Mouse (Mus musculus): Measurements from ENCODE around the gene Vangl2.

Gene Vangl2

DNA sequence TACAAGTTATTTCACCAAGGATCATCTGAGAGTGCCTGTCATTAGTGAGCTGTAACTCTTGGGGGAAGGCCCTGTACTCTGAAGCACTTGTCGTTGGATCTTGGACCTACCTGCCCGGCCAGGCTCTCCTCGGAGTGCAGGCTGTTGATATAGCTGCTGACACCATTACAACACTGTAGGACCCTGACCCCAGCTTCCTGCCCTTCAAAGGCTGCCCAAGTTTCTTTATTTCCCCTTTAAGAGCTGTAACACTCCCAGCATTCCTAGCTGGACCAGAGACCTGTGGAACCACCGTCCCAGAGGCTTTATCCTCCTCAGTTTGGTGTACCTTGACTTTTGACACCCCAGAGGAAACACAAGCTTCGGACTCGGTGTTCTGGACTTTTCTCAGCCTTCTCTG is 59.0 kb downstream of the Vangl2 start:
- ATAC-seq (ENCODE audit: low TSS enrichment) = no peak

DNA sequence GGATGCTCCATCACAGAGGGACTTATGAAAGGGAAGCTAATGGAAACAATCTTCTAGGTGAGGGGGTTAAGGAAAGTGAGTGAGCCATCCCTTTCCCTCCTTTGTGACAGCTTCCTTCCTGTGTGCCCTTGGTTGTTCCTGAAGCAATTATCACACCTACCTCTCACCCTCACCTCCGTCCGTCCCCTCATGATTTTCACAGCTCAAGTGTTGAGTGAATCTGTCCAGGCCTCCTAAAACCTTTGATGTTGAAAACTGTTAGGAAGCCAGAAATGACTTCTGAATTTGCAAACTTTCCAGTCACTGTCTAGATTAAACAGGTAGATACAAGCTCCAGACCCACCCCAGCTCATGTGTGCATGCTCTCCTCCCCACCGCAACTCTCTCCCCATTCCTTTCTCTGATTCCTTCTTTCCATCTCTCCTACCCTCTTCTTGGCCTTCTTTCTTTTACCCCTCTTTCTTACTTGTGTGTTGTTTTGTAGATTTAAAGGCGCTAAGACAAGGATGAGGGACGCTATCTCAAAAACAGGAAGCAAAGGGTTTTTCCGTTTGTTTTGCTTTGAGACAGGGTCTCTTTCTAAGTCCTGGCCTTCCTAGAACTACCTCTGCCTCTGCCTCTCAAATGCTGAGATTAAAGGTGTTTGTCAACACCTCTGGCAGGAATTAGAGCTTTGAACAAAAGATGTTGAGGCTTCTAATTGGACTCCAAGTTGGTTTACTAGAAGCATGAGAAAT is 62.0 kb downstream of the Vangl2 start:
- ATAC-seq (ENCODE audit: low TSS enrichment) = no peak

- ATAC-seq (ENCODE audit: low TSS enrichment) = no peak
Observed at GRCm38 (mm10) chr1:171963613-171964012, 64.6 kb downstream of the Vangl2 start.

DNA sequence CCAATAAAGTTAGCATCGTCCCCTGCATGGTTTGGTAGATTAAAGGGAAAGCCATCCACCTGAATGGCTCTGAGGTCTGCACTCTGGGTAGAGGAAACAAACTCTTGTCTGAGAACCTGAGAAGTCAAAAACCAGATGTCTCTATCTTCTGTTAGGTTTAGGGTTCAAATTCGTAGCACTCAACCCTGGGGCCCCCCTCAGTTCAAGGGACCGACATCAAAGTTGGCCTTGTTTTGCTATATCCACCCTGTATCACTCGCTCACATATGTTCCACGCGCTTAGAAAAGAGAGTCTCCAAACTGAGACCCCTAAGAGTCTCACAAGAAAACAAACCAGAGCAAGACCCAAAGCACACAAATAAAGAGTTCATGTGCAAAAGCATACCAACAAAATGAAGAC is 66.5 kb downstream of the Vangl2 start:
- ATAC-seq (ENCODE audit: low TSS enrichment) = no peak

DNA sequence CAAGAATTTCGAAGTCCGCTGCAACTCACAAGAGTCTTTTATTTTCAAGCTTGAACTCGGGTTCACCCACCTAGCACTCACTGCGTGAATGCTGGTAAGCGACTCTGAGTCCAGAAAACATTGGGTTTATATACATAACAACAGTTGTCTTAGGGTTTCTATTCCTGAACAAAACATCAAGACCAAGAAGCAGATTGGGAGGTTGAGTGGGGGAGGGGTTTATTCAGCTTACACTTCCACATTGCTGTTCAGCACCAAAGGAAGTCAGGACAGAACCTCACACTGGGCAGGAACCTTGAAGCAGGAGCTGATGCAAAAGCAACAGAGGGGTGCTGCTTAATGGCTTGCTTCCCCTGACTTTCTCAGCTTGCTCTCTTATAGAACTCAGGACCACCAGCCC is 67.5 kb downstream of the Vangl2 start:
- no peak for ATAC-seq (ENCODE audit: low TSS enrichment)

- no peak for ATAC-seq (ENCODE audit: low TSS enrichment)
Observed at GRCm38 (mm10) chr1:171957411-171957810, 70.8 kb downstream of the Vangl2 start.

DNA sequence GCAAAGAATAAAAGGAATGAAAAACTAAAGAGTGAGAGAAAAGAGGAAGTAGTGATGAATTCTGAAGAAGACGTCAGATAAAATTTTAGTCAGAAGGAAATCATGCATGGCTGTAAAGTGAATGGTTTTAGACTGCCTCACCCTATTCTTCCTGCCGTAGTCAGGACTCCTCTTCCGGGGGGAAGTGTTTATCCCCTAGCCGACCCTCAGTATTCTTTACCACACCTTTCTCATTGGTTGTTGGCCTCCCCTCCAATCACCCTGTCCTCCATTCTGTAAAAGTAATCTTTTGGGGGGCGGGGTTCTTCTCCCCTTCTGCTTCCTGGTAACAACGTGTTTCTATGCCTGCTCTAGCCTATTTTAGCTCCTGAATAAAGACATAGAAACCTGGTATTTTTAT is 73.2 kb downstream of the Vangl2 start:
- no peak for ATAC-seq (ENCODE audit: low TSS enrichment)

Data from frontal cortex, adult (tissue).